Mouse (Mus musculus): Measurements from ENCODE around the gene Kcnk18. TPM values are rescaled to one million over a fixed set of nuclear protein-coding genes. Genes with fewer than 3 reads are reported as not detected.
A peak's percentile ranks its signal among the peaks of the same experiment; 100 is the strongest.

Kcnk18 gene
- polyA plus RNA-seq, 1 experiment: not detected

DNA sequence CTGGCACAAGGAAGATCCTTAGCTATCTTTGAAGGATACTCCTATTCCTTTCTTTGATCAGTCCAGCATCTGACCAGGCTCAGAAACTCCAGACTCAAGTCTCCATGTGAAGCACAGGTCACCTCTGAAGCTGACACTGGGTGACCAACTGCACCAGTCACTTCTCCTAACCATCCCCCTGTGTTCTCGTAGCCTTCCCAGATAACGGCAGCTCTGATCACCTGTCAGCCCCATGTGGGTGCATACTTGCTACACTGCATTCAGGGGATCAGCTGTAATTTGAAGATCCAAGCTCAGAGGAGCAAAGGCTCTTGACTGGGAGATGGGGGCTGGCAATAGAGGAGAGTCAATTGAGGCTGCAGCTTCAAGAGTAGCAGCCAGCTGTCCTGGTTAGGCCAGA is 10.0 kb upstream of the Kcnk18 start:
- WGBS: 66% methylated on average over 2 of the region's 2 CpGs
- Histone ChIP-seq H3K4me1 (ENCODE audit: control insufficient read depth, insufficient read depth, low read length) (no peaks in the 10 kb centered on the region), H3K4me3 (replicated peaks; ENCODE audit: extremely low read depth, low read depth, low read length) (no peak overlapping the region)
- TF ChIP-seq POLR2A (IDR thresholded peaks at IDR 0.05; ENCODE audit: borderline replicate concordance, extremely low read depth, low read depth, low read length) (no peak), CTCF (IDR thresholded peaks at IDR 0.05; ENCODE audit: insufficient read depth, low read length) (no peak)
- DNase-seq: no peak

DNA sequence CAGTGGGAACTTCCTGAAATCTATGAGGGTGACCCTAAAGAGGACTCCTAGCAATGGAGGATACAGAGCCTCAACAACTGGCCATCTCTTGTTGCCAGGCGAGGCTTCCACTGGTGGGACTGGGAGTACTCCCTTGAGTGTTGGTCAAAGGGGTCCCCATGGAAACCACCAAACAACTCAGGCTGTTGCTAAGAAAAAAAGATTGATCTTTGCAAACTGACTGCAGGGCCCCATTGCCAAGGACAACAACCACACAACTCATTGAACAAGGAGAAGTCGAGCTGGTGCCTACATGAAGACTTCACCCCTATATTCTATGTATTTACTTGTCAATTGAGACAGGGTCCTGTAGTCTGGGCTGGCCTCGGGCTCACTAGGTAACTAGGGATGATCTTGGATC is 2.1 kb upstream of the Kcnk18 start:
- Histone ChIP-seq H3K4me1 (ENCODE audit: control insufficient read depth, insufficient read depth, low read length) (no peaks in the 10 kb centered on the region), H3K4me3 (replicated peaks; ENCODE audit: extremely low read depth, low read depth, low read length) (no peak overlapping the region)
- TF ChIP-seq CTCF (IDR thresholded peaks at IDR 0.05; ENCODE audit: insufficient read depth, low read length): no peak
- TF ChIP-seq POLR2A (IDR thresholded peaks at IDR 0.05; ENCODE audit: borderline replicate concordance, extremely low read depth, low read depth, low read length): no peak
- WGBS: 70% methylated on average over 3 of the region's 3 CpGs
- no peak for DNase-seq

DNA sequence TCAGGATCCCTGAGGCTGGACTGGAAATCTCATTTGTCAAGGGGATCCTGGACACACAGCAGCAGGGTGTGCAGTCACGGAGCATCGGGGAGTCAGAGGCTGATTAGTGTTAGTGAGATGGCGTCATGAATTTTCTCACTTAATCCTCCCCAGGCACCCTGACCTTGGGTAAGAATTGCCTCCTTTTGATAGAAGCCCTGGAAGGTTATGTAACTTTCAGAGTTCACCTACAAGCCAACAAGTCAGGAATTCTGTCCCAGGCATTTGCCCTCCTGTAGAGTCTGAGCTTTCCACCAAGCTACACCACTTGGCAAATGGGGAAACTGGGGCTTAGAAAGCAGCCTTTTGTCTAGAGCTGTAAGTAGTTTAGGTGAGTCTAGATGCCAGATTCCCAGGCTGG is 2.1 kb downstream of the Kcnk18 start:
- H3K4me3 ChIP-seq (replicated peaks; ENCODE audit: extremely low read depth, low read depth, low read length): no peak overlapping the region
- WGBS: 62% methylated on average over 3 of the region's 3 CpGs
- no peak for DNase-seq
- no peak for TF ChIP-seq POLR2A (IDR thresholded peaks at IDR 0.05; ENCODE audit: borderline replicate concordance, extremely low read depth, low read depth, low read length)
- TF ChIP-seq CTCF (IDR thresholded peaks at IDR 0.05; ENCODE audit: insufficient read depth, low read length): no peak
- no peaks in the 10 kb centered on the region for H3K4me1 ChIP-seq (ENCODE audit: control insufficient read depth, insufficient read depth, low read length)

DNA sequence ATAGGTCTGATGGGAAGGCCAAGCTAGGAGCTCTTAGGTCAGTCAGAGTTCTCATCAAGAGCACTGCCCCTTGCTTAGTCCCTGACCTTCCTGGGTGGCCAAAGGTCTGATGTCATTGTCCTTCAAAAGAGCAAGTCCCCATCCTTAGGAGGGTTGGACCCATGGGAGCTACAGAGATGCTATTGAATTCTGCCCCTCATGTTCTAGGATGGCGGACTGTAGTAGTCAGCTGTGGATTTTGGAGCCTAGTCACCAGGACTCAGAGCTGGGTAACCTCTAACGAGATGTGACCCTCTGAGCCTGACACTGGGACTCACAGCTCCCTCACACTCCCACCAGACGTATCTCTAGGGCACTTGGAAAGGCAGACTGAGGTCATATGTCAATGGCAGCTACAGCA is 9.4 kb downstream of the Kcnk18 start:
- WGBS: 53% methylated on average over 3 of the region's 3 CpGs

DNA sequence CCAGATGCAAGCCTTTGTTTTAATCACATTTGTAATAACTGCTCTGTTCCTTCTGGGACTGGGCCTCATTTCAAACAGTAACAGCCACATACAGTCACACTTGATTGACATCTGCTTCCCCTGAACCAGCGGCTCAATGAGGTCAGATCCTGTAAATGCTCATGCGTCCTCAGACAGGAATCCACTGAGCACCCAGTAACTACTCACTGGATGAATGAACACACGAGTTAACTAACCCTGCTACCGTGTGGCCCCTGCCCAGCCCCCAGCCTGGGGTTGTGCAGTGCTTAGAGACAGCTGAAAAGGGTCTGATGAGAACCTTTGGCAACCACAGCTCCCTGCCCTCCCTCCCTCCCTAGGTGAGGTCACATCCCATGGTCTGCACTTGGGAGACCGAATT is 13.8 kb downstream of the Kcnk18 start:
- no peak for TF ChIP-seq POLR2A (IDR thresholded peaks at IDR 0.05; ENCODE audit: borderline replicate concordance, extremely low read depth, low read depth, low read length)
- TF ChIP-seq CTCF (IDR thresholded peaks at IDR 0.05; ENCODE audit: insufficient read depth, low read length): no peak
- no peaks in the 10 kb centered on the region for H3K4me1 ChIP-seq (ENCODE audit: control insufficient read depth, insufficient read depth, low read length)
- 68% methylated on average over 5 of the region's 5 CpGs for WGBS
- no peak for DNase-seq
- no peak overlapping the region for H3K4me3 ChIP-seq (replicated peaks; ENCODE audit: extremely low read depth, low read depth, low read length)

More for the DNA sequence above, 9.4 kb downstream of the Kcnk18 start:
- DNase-seq: no peak
- Histone ChIP-seq H3K4me1 (ENCODE audit: control insufficient read depth, insufficient read depth, low read length) (no peaks in the 10 kb centered on the region), H3K4me3 (replicated peaks; ENCODE audit: extremely low read depth, low read depth, low read length) (no peak overlapping the region)
- TF ChIP-seq CTCF (IDR thresholded peaks at IDR 0.05; ENCODE audit: insufficient read depth, low read length) (no peak), POLR2A (IDR thresholded peaks at IDR 0.05; ENCODE audit: borderline replicate concordance, extremely low read depth, low read depth, low read length) (no peak)

DNA sequence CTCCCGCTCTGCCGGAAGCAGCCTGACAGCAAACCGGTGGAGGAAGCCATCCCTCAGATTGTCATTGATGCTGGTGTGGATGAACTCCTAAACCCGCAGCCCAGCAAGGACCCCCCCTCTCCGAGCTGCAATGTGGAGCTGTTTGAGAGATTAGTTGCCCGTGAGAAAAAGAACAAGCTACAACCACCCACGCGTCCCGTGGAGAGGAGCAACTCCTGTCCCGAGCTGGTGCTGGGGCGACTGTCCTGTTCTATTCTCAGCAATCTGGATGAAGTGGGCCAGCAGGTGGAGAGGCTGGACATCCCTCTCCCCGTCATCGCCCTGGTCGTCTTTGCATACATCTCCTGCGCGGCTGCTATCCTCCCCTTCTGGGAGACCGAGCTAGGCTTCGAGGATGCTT is 16.0 kb downstream of the Kcnk18 start:
- TF ChIP-seq POLR2A (IDR thresholded peaks at IDR 0.05; ENCODE audit: borderline replicate concordance, extremely low read depth, low read depth, low read length): no peak
- no peak for TF ChIP-seq CTCF (IDR thresholded peaks at IDR 0.05; ENCODE audit: insufficient read depth, low read length)
- 71% methylated on average over 18 of the region's 18 CpGs for WGBS
- Histone ChIP-seq H3K4me3 (replicated peaks; ENCODE audit: extremely low read depth, low read depth, low read length) (no peak overlapping the region), H3K4me1 (ENCODE audit: control insufficient read depth, insufficient read depth, low read length) (no peaks in the 10 kb centered on the region)
- no peak for DNase-seq

DNA sequence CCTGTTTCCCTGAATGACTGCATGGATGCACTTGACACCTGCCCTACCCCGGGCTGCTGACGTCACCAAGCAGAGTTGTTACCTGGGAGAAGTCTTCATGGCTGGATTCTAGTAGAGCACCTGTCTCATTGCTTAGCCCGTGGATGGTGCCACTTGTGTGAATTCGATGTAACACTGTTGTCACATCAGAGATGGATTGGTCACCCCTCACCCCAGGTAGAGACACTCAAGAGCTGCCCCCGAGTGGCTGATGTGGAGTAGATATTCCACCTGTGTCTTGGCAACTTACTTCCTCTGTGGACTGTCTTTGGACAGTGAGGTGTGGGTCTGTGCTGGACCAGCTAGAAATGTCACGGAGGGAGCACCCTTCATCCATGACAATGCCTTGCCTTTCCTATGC is 17.0 kb downstream of the Kcnk18 start:
- TF ChIP-seq POLR2A (IDR thresholded peaks at IDR 0.05; ENCODE audit: borderline replicate concordance, extremely low read depth, low read depth, low read length) (no peak), CTCF (IDR thresholded peaks at IDR 0.05; ENCODE audit: insufficient read depth, low read length) (no peak)
- Histone ChIP-seq H3K4me1 (ENCODE audit: control insufficient read depth, insufficient read depth, low read length) (no peaks in the 10 kb centered on the region), H3K4me3 (replicated peaks; ENCODE audit: extremely low read depth, low read depth, low read length) (no peak overlapping the region)
- WGBS: 65% methylated on average over 6 of the region's 6 CpGs
- DNase-seq: no peak

DNA sequence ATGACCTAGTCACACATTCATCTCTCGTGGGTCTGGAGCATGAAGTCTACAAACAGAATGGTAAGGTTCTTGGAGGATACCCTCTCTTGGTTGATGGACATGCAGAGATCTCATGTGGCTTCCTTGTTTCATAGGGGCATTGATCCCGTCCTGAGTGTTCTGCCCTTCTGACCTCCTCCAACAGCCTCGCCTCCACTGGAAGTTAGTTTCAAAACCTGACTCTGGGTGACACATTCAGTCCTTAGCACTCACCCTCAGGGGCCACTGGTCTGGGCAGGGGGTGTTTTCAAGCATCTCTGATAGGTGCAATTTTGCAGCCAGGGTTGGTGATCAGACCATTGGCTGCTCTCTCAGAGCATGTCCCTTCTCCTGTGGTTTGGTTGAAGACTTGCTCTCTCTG is 19.6 kb downstream of the Kcnk18 start:
- no peaks in the 10 kb centered on the region for H3K4me1 ChIP-seq (ENCODE audit: control insufficient read depth, insufficient read depth, low read length)
- WGBS: 57% methylated on average over 3 of the region's 3 CpGs
- no peak overlapping the region for H3K4me3 ChIP-seq (replicated peaks; ENCODE audit: extremely low read depth, low read depth, low read length)
- no peak for TF ChIP-seq CTCF (IDR thresholded peaks at IDR 0.05; ENCODE audit: insufficient read depth, low read length)
- no peak for TF ChIP-seq POLR2A (IDR thresholded peaks at IDR 0.05; ENCODE audit: borderline replicate concordance, extremely low read depth, low read depth, low read length)
- DNase-seq: no peak

DNA sequence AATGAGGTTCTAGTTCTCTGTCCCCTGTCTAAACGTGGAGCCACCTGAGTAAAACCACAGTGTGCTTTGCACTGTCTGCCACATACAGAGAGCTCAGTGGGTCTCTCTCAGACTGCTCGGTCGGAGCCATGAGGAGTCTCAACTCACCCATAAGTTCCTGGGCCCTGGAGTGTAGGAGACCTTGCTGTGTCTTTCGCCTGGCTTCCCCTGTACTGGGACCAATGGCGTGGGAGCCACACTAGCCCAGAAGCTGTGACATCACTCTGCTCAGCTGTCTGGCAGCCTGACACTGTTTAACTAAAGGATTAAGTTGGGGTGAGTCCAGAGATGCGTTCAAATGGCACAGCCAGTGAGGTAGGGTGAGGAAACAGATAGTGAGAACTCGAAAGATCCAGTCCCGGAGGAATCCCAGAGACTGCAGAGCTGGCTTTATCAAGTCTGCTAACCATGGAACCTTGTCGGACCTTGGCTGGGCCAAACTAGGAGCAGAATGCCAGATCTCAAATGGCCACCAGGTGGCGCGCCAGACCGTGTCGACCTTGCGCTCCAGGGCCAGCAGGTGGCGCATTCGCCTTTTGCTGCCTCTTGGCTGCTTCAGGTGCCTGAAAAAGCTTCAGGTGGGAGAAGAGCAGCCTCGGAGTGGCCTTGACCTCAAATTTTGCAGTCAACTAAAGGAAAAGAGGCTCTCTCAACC is 20.3 kb downstream of the Kcnk18 start:
- WGBS: 17% methylated on average over 17 of the region's 17 CpGs
- no peak for TF ChIP-seq POLR2A (IDR thresholded peaks at IDR 0.05; ENCODE audit: borderline replicate concordance, extremely low read depth, low read depth, low read length)
- TF ChIP-seq CTCF (IDR thresholded peaks at IDR 0.05; ENCODE audit: insufficient read depth, low read length): peak; percentile 100
- DNase-seq: peak; percentile 87
- H3K4me3 ChIP-seq (replicated peaks; ENCODE audit: extremely low read depth, low read depth, low read length): no peak overlapping the region
- H3K4me1 ChIP-seq (ENCODE audit: control insufficient read depth, insufficient read depth, low read length): no peaks in the 10 kb centered on the region

DNA sequence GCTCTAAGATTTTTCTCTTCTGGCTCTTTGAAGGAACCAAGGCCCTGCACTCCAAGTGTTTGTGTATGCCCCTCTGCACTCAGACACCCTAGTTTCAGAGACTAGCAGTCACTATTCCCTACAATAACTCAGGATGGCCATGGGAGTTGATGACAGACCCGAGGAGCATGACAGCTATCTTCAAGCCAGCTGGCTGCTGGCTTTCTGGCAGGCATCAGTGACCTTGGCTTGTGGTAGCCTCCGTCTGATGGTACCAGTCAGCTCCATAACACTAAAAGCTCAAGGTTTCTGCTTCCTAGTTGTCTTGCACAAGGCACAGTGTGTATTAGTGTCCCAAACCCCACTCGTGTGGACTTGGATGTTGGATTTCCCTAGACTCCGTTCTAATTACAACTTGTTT is 23.0 kb downstream of the Kcnk18 start:
- no peak for DNase-seq
- TF ChIP-seq CTCF (IDR thresholded peaks at IDR 0.05; ENCODE audit: insufficient read depth, low read length) (no peak), POLR2A (IDR thresholded peaks at IDR 0.05; ENCODE audit: borderline replicate concordance, extremely low read depth, low read depth, low read length) (no peak)
- Histone ChIP-seq H3K4me1 (ENCODE audit: control insufficient read depth, insufficient read depth, low read length) (no peaks in the 10 kb centered on the region), H3K4me3 (replicated peaks; ENCODE audit: extremely low read depth, low read depth, low read length) (no peak overlapping the region)
- WGBS: 76% methylated on average over 4 of the region's 4 CpGs

Measured in lung, adult 2 months (tissue).